Mouse (Mus musculus) layer of hippocampus, postnatal 25 days (tissue): ENCODE results near the gene Immp2l. TPM values are rescaled to one million over a fixed set of nuclear protein-coding genes. Genes with fewer than 3 reads are reported as not detected.

Experiments
- DNase-seq, 2 experiments: peaks; one replicate each; pipeline ENCODE4 v3.0.0; 2022; ENCODE audit warnings: mixed read lengths in 2 of 2, low spot score in 1 of 2; ENCODE audit errors: extremely low spot score in 1 of 2
- total RNA-seq, 2 experiments: library from RNA; stranded (reverse); gene quantifications; 2 replicates each; pipeline ENCODE4 v1.2.3; 2021

Immp2l gene
- total RNA-seq, 2 experiments from 2014 or later = 6.1 to 6.8 TPM

DNA sequence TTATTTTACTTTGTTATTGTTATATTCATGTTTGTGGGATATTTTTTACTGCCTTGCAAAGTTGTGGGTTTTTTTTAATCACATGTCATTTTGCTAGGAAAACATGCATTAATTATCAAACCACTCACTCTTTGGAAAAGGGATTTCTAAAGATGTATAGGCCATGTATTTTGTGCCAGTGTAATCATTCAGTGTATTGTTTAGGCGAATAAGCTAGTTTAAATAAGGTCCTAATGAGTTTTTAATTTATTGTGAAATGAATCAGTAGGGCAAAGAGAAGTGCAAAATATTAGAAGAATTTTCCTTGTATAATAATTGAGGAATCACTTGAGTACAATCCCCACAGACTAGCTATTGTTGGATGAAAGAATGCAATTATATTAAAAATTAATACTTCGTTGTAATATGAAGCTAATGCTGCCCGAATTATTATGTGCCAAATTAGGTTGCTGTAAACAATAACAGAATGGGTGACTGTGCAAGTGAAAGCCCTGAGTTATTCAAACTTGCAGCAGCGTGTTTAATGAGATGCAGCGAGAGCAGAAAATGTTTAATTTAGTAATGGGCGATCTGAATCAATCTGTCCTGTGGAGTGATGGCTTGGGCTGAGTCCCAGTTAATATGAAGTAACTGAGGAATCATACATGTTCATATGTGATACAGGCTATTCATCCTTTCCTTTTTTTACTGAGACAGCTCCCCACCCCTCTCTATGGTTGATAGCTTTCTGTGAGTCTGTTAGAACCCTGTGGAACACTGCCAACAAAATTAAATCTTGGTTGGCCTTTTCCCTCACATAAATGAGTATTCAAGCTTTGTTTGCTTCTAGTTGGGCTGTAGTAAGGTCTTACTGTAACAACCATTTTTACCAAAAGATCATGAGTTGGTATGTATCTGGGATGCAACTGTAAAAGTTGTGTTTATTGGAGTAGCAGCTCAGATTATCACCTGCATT is 285.1 kb downstream of the Immp2l start:
- no peak for DNase-seq

DNA sequence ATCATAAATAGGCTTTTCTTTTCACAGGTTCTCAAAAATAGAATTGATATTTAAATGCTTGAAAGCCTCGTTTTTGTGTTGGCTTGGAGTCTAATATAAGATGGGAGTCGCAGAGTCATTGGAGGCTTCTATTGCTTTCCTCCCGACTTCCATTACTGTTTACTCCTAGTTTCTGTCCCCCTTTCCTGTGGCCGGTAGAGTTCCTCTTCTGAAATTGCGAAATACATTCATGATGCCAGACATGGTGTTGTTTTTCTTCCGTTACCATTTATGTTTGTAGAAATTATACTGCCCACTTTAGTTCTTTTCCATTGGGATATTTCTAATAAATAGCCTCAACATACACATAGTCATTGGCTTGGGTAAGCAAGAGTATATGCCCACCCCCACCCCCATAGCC is 289.5 kb downstream of the Immp2l start:
- DNase-seq = no peak

DNA sequence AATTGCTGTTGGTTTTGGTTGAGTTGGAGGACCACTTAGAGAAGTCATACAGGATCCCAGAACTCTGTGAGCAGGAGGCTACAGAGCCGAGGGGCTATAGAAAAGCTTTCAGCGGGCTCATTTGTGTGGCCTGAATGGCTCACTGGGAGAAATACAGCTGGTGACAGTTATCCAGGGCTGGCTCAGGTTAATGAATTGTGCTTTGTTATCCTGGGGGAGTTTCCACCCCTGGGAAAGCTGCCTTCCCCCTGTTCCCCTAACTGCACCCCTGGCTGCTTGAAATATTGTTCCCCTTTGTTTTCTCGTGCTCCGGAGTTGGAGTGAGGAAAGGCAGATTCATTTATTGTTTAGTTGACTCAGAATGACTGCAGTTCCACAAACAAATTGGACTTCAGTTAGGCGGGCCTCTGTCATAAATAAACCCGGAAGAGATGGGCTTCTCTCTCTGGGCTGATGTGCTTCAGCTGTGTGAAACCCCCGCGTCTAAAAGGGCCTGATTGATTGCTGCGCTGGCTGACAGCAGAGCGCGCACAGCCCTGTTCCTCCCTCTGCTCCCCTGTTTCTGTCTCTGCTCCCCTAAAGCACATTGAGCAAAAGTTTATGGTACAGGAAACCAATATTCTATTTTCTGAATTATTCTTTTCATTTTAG is 291.0 kb downstream of the Immp2l start:
- DNase-seq = no peak

DNA sequence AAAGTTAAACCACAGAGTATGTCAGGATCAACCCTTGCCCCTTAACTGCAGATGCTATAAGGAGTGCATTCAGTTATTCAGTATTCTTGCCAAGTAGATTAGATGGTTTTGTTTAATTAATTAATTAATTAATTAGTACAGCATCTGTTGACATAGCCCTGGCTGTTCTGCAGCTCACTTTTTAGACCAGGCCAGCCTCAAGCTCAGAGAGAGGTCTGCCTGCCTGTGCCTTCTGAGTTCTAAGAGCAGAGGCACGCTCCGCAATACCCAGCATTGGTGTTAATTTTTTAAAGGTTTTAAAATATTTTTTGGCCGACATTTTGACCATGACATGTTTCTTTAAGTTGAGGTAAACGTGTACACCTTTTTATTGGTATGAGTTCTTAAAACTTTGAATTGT is 292.0 kb downstream of the Immp2l start:
- DNase-seq = no peak

DNA sequence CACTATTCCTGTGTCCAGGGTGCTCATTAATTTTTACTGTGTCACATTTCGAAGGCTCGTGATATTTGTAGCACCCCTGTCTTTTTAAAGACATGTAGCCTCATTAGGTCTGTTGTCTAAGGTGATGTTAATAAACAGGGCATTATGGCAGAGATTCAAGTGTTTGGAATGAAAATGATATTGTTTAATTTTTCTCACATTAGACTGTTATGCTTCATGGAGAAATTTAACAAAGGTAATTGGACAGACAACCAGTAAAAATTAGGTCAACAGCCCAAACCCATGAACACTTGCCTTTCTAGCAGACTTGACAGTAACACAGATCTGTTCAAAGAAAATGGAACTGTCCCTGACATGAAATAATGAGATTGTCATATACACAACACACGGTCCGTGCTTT is 292.5 kb downstream of the Immp2l start:
- no peak for DNase-seq

DNA sequence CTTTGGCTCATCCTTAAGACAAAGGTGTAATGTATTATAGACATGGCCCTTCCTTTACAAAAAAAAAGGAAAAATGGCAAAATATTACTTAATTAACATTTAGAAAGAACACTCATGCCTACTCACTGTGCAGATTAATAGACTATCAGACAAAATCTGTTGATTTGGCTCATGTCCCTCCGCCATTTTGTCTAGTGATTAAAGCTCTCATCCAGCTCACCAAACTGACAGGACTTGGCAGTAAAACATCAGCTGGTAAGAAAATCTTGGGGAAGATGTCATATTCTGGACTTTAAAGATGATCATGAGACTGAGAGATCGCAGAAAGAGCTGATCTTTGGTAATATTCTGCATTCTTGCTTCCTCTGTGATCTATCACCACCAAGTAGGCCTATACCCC is 293.5 kb downstream of the Immp2l start:
- DNase-seq = no peak

DNA sequence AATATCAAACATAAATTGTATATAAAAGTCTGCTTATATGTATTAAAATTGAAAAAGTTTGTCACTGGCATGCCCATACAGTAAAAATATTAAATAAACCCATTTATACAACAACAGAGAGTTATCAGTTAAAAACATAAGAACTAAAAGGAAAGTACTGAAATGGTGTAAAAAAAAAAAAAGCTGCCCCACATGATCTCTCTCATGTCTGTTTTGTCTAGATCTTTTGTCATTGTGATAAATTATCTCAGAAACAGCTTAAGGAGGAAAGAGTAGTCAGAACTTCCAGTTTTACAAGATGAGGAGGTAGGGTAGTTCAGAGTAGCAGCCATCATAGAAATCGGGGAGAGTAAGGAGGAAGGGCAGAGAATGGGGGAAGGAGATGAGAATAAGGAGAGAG is 298.1 kb downstream of the Immp2l start:
- DNase-seq = no peak

DNA sequence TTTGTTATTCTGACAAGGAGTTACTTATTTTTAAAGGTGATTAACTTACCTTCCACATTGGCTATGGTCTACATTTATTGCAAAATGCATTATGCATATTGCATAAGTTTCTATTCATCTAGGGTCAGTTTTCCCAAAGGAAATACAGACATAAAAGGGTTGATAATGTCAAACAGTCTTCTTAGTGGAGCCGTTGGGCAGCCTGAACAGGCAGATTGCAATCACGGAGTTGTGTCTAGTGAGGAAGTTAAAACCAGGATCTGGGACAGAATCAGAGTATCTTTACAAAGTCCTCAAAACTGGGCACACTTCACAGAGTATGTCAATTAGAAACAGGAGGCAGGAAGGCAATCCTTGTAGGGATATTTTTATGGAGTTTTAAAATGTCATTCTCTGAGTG is 300.5 kb downstream of the Immp2l start:
- DNase-seq = no peak

DNA sequence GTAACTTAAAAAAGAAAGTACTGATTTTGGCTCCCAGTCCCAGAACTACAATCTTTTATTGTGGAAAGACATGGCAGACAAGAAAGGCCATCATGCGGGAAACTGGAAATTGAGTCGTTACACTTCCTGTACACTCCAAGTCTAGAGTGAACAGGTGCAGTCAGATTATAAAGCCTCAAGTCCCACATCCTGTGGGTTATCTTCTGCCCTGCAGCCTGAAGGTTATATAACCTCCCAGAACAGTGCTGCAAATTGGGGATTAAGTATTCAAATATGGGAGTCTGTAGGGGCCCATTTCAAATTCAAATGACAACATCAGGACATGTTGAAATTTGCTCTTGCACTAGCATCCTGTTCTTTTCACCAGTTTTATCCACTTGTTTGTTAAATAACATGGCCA is 301.9 kb downstream of the Immp2l start:
- DNase-seq = no peak

DNA sequence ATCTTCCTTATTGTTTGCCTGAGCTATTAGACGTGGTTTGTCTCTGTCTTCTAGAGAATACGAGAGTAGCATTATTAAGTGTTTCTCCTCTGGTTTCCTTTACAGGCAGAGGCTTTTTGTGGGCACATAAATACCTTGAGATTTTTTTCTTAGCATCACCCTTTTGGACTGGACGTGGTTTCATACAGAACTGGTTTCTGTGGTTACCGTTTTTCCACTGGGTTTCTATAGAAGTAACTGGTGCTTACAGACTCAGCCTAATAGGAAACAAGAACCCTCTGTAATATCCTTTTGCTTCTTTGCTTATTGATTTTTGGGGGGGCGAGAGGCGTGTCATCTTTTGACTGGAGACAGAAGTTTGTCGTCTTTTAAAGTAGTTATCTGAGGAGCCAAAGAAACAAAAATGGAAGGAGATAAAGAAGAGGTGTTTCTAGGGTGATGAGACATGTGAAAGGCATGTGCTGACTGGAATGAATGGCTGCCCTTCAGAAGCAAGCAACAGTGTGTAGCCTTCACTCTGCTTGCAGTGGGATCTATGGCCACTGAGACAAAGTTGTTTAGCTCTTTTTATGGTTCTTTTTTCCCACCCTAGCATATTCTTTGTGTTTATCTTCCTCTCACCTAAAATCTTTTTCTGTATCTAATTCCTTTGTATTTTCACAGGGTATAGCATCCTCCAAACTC is 307.2 kb downstream of the Immp2l start:
- no peak for DNase-seq

DNA sequence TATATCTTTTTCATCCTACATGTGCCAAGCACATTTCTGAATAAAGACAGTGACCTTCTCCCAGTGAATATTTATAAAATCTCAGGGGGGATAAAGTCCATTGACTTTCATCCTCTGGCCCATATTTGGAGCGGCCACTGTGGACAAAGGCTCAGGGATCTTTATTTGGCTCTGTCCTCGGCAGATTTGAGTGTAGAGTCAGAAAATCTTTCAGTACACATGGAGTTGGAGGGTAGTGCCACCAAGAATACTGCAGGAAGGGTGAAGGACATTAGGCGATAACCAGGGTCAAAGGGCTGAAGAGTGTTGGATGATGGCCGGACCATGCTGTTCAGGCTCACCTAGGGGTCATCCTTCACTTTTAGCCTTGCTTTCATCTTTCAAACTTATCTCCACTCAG is 321.7 kb downstream of the Immp2l start:
- no peak for DNase-seq

DNA sequence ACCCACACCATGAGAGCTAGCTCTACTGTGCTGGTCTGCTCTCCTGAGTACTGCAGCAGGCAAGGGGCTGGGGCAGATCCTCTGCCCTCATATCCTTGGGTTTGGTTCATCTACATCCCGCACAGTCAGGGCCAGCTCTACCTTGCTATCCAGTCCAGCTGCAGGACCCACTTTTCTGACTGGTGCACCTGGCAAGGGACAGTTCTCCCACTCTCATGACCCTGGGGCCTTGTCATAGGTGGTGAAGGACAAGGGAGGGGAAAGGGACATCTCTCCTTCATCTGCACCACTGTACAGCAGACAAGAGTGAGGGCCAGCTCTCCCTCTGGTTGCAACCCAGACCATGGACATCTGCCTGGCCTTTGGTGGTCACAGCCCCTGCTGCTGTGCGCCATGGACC is 323.6 kb downstream of the Immp2l start:
- DNase-seq = no peak

DNA sequence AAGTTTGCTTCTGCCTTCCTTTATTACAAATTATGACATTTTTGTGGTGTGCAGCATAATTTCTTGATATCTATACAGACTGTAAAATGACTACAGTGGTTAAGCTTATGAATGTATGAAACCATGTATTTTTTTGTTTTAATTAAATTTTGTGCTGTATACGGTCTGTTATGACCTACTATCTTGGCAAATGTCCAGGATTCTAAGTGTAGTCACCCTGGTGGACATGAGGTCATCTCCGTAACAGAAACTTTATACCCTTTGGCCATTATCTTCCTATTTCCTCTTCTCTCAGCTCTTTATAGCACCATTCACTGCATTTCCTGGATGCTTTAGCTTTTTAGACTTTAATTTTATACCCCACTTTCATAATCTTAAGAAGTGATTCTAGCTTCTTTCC is 325.5 kb downstream of the Immp2l start:
- no peak for DNase-seq

DNA sequence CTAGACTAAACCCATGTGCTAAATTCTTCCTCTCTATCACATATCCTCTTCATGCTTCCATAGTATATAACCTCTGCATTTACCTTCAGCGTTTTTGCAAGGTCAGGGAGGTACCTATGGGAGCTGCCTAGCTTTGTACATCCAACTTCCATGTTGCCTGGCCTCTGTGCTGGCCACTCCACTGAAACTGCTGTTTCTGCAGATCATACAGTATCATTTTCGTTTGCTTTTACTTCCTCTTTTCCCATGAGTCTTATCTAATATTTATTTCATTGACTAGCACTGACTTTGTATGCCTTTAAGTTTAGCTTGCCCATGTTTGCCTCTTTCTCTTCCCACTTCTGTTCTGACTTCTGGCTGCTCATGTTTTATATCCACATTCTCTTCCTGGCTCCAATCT is 325.9 kb downstream of the Immp2l start:
- DNase-seq = no peak

DNA sequence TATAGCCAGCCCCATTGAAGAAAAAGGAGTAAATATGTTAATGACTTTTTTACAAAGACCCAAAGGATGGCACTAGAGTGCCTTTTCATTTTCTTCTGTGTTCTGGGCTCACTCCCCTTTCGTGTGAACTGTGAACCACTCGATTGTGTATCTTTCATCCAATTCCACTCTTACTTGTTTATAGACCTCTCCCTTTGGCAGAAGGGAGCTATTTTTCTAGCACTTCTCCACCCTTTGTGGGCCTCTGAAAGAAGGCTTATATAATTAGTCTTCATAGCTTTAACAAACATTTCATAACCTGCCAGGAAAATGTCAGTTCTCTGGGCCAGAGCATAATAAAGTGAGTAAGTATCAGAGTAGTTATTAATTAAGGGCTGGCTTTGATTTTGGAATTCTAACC is 327.4 kb downstream of the Immp2l start:
- no peak for DNase-seq

DNA sequence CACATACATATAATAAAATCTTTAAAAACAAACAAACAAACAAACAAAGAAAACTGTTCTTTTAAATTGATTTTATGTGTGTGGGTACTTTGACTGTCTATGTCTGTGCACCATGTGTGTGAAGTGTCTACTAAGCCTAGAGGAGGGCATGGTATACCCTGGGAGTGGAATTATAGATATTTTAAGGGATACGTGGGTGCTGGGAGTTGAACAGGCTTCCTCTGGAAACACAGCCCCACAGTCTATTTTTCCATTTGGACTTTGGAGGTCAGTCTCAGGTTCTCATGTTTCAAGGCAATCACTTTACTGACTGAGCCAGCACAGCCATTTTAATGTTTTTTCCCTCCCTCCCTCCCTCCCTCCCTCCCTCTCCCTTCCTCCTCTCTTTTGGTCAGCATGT is 331.0 kb downstream of the Immp2l start:
- no peak for DNase-seq

DNA sequence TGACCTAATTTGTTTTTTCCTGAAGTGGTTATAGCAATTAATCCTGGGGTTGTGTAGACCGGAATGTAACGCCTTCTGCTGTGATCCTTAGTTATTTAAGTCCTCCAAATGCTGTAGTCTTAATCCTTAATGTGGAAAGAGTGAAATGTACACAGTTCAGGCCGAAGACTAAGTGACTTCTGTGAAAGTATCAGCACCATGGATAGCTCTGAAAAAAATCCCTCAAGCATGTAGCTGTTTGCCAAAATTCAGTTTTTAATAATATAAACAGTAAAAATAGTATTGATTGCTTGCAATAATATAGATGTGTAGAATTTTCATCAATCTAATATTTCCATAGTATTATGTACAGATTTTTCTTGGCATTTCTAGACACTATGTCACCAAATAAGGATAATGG is 332.1 kb downstream of the Immp2l start:
- no peak for DNase-seq

DNA sequence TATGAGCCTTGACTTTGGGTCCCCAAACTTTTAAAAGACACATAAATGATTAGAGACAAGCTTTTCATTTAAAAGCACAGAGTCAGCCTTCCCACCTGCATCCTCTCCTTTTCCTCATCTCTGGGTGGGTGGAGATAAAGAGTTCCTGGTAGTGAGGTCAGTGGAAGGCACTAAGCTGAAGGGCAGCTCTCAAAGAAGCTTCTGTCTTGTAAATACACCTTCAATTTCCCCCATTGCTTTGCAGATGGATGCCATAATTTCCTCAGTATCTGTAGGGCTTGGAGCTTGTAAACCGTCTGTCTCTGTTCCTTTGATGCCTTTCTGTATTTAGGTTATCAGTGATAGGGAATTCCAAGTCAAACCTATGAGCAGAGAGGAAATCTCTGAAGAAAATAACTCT is 362.8 kb downstream of the Immp2l start:
- no peak for DNase-seq

DNA sequence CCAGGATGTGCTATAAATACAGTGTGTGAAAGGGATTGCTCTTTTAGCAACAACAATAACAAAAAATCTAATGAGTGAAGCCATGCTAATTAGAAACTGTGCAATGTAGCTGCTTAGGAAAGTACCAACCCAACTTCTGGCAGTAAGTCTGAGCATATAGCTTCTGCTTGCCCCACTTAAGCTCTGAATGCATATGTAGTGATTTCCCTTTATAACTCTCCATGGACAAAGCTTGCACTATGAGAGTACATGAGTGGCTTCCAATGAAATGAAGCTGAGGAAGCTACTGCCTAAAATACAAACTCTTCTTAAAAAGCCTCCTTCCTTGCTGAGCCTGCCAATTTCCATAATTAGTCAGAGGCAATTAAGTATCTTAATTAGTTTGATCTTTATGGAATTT is 370.3 kb downstream of the Immp2l start:
- DNase-seq = no peak

DNA sequence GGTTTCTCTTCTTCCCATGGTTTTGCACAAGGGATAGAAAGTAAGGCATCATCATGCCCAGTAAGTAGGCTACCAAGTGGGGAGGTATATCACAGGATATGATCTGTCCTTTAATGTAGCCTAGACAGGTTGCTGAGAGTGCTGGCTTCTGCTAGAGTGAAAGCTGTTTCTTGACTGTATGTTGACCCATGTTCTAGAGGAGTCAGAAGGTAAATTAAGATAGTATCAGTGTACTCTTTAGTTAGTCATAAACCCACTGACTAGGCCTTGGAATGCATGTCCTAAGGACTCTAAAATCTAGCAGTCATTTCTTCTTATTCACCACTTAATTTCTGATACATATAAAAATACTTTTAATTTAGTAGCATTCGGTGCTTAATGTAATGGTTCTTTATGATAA is 377.2 kb downstream of the Immp2l start:
- DNase-seq = no peak

DNA sequence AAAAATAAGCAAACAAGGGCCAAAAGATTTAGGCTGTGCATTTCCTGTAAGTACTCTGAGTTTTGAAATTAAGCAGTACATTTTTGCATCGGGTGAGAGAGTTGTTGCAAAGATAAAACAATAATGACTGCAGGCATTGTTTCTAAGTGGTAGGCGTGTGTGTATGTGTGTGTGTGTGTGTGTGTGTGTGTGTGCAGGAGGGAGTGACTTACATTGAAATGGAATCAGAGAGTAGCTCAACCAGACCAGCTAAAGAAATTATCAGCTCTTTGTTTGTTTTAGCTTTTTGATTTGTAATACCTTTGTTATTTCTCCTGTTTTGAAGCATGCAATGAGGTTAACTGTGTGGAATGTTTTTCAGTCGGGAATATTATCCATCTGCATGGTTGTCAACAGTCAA is 378.0 kb downstream of the Immp2l start:
- DNase-seq = no peak
